Mouse (Mus musculus): ENCODE data around the gene Tmem132c. TPM values are rescaled to one million over a fixed set of nuclear protein-coding genes. Genes with fewer than 3 reads are reported as not detected.
"Not testable (repeated sequence)": the region's sequence is repeated elsewhere in the genome, so short reads cannot be mapped to it uniquely, and the experiment has no call there.

Gene Tmem132c
- polyA plus RNA-seq, 1 experiment from 2014 or later = 1.7 TPM

DNA sequence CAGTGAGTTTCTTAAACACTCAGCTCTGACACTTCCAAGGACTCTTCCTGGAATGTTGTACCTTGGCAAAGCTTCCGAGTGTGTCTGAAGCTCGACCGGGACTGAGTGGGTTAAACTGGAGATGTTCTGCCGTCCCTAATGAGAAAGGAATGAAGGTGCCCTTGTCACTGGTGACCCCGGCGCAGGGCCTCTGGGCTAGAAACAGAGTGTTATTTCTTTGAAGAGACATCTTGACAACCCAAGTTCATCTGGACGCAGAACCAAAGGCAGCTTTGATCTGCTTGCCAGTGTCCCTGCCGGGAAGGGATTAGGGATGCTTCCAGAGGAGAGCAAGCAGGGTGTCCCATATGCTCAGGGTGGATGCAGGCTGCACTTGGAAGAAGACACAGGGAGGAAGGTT lies 114.2 kb downstream of the Tmem132c start:
- no peaks in the 10 kb centered on the region for H3K4me1 ChIP-seq (replicated peaks; ENCODE audit: control insufficient read depth, insufficient read depth)
- H3K4me3 ChIP-seq (ENCODE audit: low read depth, low read length) = no peak overlapping the region
- H3K9me3 ChIP-seq (ENCODE audit: control insufficient read depth, low read length) = no peaks in the 10 kb centered on the region
- no peaks in the 10 kb centered on the region for H3K27me3 ChIP-seq (ENCODE audit: control insufficient read depth, insufficient read depth, low read length)
- TF ChIP-seq EP300 (optimal IDR thresholded peaks at IDR 0.05) = no peak
- no peak for TF ChIP-seq CTCF (IDR thresholded peaks at IDR 0.05; ENCODE audit: low read depth)
- no peak overlapping the region for H3K9ac ChIP-seq (ENCODE audit: low read length)
- ATAC-seq (ENCODE audit: low FRiP score, low TSS enrichment) = no peak
- no peak overlapping the region for H3K27ac ChIP-seq (replicated peaks)
- 17% methylated on average over 8 of the region's 8 CpGs for WGBS
- no peaks in the 10 kb centered on the region for H3K36me3 ChIP-seq (ENCODE audit: control insufficient read depth, insufficient read depth, low read length)
- H3K4me2 ChIP-seq (replicated peaks; ENCODE audit: low read depth) = no peak overlapping the region
- no peak for DNase-seq (ENCODE audit: low spot score)

DNA sequence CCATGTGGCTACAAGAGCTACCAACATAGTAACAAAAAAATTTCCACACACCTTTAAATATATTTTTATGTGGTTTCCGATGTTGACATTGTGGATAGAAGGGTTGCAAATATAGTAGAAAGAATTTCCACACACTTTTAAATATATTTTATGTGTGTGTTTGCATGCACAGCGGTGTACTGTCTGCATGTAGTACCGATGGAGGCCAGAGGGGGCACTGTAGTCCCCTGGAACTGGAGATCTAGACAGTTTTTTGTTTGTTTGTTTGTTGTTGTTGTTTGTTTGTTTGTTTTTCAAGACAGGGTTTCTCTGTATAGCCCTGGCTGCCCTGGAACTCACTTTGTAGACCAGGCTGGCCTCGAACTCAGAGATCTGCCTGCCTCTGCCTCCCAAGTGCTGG lies 116.3 kb downstream of the Tmem132c start:
- H3K4me2 ChIP-seq (replicated peaks; ENCODE audit: low read depth); H3K4me3 ChIP-seq (ENCODE audit: low read depth, low read length); H3K9ac ChIP-seq (ENCODE audit: low read length); H3K4me1 ChIP-seq (replicated peaks; ENCODE audit: control insufficient read depth, insufficient read depth); H3K36me3 ChIP-seq (ENCODE audit: control insufficient read depth, insufficient read depth, low read length); DNase-seq (ENCODE audit: low spot score); H3K27me3 ChIP-seq (ENCODE audit: control insufficient read depth, insufficient read depth, low read length); H3K27ac ChIP-seq (replicated peaks); ATAC-seq (ENCODE audit: low FRiP score, low TSS enrichment); H3K9me3 ChIP-seq (ENCODE audit: control insufficient read depth, low read length): not testable (repeated sequence)
- 84% methylated on average over 4 of the region's 4 CpGs for whole genome bisulfite sequencing
- TF ChIP-seq CTCF (IDR thresholded peaks at IDR 0.05; ENCODE audit: low read depth) = peak; percentile 38

DNA sequence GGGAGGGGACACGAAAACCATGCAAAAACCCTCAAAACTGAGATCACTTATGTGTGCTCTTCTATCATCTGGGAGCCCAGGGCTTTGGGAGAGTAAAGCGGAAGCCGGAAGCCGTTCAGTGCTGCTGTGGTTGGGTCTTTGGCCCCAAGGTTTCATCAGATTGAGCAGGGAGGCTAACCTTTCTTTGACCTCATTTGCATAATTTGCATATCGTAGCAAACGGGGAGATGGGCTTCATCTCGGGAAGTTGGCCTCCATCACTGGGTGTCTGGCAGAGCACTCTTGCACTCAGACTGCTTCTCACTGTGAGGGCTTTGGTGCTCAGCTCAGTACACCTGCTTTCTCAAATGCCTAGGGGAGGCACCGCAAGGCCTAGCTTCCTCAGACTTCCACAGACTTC lies 119.5 kb downstream of the Tmem132c start:
- no peak for DNase-seq (ENCODE audit: low spot score)
- ATAC-seq (ENCODE audit: low FRiP score, low TSS enrichment) = no peak
- no peaks in the 10 kb centered on the region for H3K9me3 ChIP-seq (ENCODE audit: control insufficient read depth, low read length)
- no peak overlapping the region for H3K9ac ChIP-seq (ENCODE audit: low read length)
- no peak overlapping the region for H3K4me2 ChIP-seq (replicated peaks; ENCODE audit: low read depth)
- WGBS = 68% methylated on average over 8 of the region's 8 CpGs
- no peaks in the 10 kb centered on the region for H3K36me3 ChIP-seq (ENCODE audit: control insufficient read depth, insufficient read depth, low read length)
- no peaks in the 10 kb centered on the region for H3K27me3 ChIP-seq (ENCODE audit: control insufficient read depth, insufficient read depth, low read length)
- no peak overlapping the region for H3K27ac ChIP-seq (replicated peaks)
- H3K4me3 ChIP-seq (ENCODE audit: low read depth, low read length) = no peak overlapping the region
- TF ChIP-seq EP300 (optimal IDR thresholded peaks at IDR 0.05) (no peak), CTCF (IDR thresholded peaks at IDR 0.05; ENCODE audit: low read depth) (no peak)
- H3K4me1 ChIP-seq (replicated peaks; ENCODE audit: control insufficient read depth, insufficient read depth) = no peaks in the 10 kb centered on the region

GRCm38 (mm10) chr5:127365061-127365460 lies 123.5 kb downstream of the Tmem132c start:
- WGBS = 14% methylated on average over 1 of the region's 1 CpGs
- DNase-seq (ENCODE audit: low spot score) = no peak
- Histone ChIP-seq H3K27me3 (ENCODE audit: control insufficient read depth, insufficient read depth, low read length) (no peaks in the 10 kb centered on the region), H3K9me3 (ENCODE audit: control insufficient read depth, low read length) (no peaks in the 10 kb centered on the region), H3K36me3 (ENCODE audit: control insufficient read depth, insufficient read depth, low read length) (no peaks in the 10 kb centered on the region), H3K4me3 (ENCODE audit: low read depth, low read length) (no peak overlapping the region), H3K9ac (ENCODE audit: low read length) (no peak overlapping the region), H3K27ac (replicated peaks) (no peak overlapping the region), H3K4me1 (replicated peaks; ENCODE audit: control insufficient read depth, insufficient read depth) (no peaks in the 10 kb centered on the region), H3K4me2 (replicated peaks; ENCODE audit: low read depth) (no peak overlapping the region)
- TF ChIP-seq EP300 (optimal IDR thresholded peaks at IDR 0.05) = no peak
- TF ChIP-seq CTCF (IDR thresholded peaks at IDR 0.05; ENCODE audit: low read depth) = peak; percentile 55
- no peak for ATAC-seq (ENCODE audit: low FRiP score, low TSS enrichment)

- Histone ChIP-seq H3K36me3 (ENCODE audit: control insufficient read depth, insufficient read depth, low read length) (no peaks in the 10 kb centered on the region), H3K27ac (replicated peaks) (no peak overlapping the region), H3K9ac (ENCODE audit: low read length) (no peak overlapping the region), H3K27me3 (ENCODE audit: control insufficient read depth, insufficient read depth, low read length) (no peaks in the 10 kb centered on the region), H3K4me1 (replicated peaks; ENCODE audit: control insufficient read depth, insufficient read depth) (no peaks in the 10 kb centered on the region), H3K4me2 (replicated peaks; ENCODE audit: low read depth) (no peak overlapping the region), H3K9me3 (ENCODE audit: control insufficient read depth, low read length) (no peaks in the 10 kb centered on the region), H3K4me3 (ENCODE audit: low read depth, low read length) (no peak overlapping the region)
- ATAC-seq (ENCODE audit: low FRiP score, low TSS enrichment) (no peak), DNase-seq (ENCODE audit: low spot score) (no peak)
- TF ChIP-seq EP300 (optimal IDR thresholded peaks at IDR 0.05) (no peak), CTCF (IDR thresholded peaks at IDR 0.05; ENCODE audit: low read depth) (no peak)
- 60% methylated on average over 3 of the region's 3 CpGs for WGBS
These were observed 126.6 kb downstream of the Tmem132c start for GRCm38 (mm10) chr5:127368191-127368590.

GRCm38 (mm10) chr5:127369812-127370211 lies 128.2 kb downstream of the Tmem132c start:
- no peak overlapping the region for H3K27ac ChIP-seq (replicated peaks)
- no peaks in the 10 kb centered on the region for H3K36me3 ChIP-seq (ENCODE audit: control insufficient read depth, insufficient read depth, low read length)
- no peak for TF ChIP-seq CTCF (IDR thresholded peaks at IDR 0.05; ENCODE audit: low read depth)
- no peak for TF ChIP-seq EP300 (optimal IDR thresholded peaks at IDR 0.05)
- H3K9me3 ChIP-seq (ENCODE audit: control insufficient read depth, low read length) = no peaks in the 10 kb centered on the region
- no peak for ATAC-seq (ENCODE audit: low FRiP score, low TSS enrichment)
- whole genome bisulfite sequencing = 65% methylated on average over 7 of the region's 7 CpGs
- H3K9ac ChIP-seq (ENCODE audit: low read length) = no peak overlapping the region
- no peaks in the 10 kb centered on the region for H3K27me3 ChIP-seq (ENCODE audit: control insufficient read depth, insufficient read depth, low read length)
- no peak overlapping the region for H3K4me2 ChIP-seq (replicated peaks; ENCODE audit: low read depth)
- H3K4me1 ChIP-seq (replicated peaks; ENCODE audit: control insufficient read depth, insufficient read depth) = no peaks in the 10 kb centered on the region
- no peak for DNase-seq (ENCODE audit: low spot score)
- H3K4me3 ChIP-seq (ENCODE audit: low read depth, low read length) = no peak overlapping the region

Measured in stomach, postnatal 0 days (tissue).